Mouse (Mus musculus) cerebellum, adult (tissue): ENCODE results near the gene Kpna1.

Experiments
- ATAC-seq: cut with Nextera tagmentation; 2 replicates; pipeline ENCODE4 v1.9.2; 2017; ENCODE audit warnings: mild to moderate bottlenecking, moderate library complexity, mixed read lengths; ENCODE audit not compliant: insufficient number of reproducible peaks, low FRiP score, low TSS enrichment

The Kpna1 gene

GRCm38 (mm10) chr16:36067694-36068093, 89.1 kb downstream of the Kpna1 start:
- no peak for ATAC-seq

DNA sequence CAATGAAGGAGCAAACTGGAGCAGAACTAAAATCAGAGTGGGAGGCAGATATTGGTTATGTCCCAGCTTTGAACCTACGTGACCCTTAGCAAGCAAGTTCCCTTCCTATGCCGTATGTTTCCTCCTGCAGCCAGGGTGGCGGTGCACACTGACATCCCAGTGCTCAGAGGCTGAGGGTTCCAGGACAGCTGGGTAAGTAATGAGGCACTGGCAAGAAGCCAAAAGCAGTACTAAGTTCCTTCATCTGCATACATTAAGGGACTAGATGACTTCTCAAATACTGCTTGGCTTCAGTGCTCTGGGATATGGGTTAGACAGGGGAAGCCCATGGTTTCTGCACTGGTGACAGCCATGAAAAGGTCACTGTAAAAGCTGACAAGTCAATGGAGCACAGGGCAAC, 89.8 kb downstream of the Kpna1 start:
- no peak for ATAC-seq

DNA sequence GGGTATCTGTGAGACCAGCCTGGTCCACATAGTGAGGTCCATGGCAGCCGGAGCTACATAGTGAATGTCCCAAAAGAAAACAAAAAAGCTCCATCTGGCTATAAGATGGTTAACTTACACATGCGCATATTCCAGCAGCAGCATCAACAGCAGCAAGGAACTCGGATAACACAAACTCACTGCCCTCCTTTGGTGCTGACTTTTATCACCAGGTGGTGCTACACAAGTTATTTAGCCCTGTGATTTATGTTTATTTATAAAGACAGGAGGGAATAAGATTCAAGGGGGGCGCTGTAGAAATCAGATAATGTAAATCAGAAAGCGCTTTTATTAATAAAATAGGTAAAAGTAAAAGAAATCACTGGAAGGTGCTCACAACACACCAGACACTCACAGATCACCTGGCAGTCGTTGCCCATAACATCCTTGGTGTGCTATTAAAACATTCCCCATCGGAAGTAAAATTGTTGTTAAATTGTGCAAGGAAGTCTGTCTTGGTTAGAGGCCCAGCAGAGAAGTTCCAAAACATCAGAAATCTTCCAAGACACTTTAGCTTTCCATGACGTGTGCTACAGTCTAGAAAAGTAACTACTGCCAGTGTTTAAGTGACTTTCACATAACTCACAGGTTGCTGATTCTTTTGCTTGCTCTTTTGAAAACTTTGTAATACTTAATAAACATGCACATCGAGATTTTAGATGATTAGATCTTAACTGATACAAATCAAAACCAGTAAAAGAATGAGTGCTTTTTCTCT, 91.4 kb downstream of the Kpna1 start:
- no peak for ATAC-seq

DNA sequence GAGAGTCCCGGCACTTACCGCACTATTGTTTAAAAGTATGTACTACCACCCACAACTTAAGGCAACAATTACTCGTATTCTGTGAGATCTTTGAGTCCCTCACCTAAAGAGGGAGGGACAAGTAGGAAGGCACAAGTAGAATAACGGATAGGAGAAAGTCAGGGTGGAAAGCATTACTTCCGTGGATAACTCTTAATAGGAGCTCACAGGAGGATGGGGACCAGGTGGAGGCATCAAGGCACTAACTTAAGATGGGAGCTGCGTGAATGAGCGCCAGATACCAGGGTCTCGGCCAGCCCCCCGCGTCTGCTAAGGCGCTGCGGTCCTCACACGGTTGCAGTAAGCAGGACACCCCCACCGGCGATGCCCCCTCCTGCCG, 92.5 kb downstream of the Kpna1 start:
- no peak; the same call in 1 of the 2 replicates for ATAC-seq

- peak; percentile 91 for ATAC-seq
These were observed 93.2 kb downstream of the Kpna1 start, which contains the start of the genes Fam162a and Ccdc58 for GRCm38 (mm10) chr16:36071450-36072379. Fam162a (minus strand) TSS chr16:36071594. Ccdc58 (plus strand) TSS chr16:36071685.

- ATAC-seq: no peak
These were observed 94.0 kb downstream of the Kpna1 start for GRCm38 (mm10) chr16:36072410-36073011.

DNA sequence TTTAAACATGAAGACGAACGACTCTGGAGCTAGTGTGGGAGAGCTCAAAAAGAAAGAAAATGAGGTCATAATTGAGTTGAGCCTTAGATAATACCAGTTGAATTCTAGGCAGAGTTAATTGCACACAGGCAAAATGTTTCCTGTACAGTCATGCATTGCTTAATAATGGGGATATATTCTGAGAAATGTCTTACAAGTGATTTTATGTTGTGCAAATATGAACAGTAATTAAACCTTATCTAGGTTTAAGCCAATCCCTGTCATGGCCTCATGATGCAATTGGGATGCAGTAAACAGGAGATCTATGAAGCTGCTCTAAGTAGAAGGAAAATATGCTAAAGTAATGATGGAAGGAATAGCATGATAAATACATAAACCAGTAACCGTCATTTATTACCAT, 96.2 kb downstream of the Kpna1 start:
- ATAC-seq: no peak

DNA sequence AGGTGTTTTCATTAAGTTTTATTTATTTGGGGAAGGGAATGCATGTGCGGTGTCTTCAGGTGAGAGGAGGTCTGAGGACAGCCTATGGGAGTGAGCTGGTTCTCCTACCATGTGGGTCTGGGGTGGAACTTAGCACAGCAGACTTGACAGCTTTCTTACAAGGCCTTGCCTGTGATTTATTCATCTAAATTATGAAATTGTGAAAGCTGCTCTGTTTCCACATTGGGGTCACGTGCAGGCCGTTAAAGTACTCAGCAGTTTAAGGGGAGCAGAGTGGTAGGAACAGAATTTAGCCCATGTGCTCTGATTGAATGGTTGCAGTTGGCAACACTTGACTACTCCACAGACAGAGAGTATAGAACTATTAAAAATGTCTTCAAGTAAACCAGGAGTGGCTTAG, 101.4 kb downstream of the Kpna1 start:
- no peak for ATAC-seq
